Mouse (Mus musculus) kidney, embryonic 15.5 days (tissue): ENCODE results near the gene Zfp523. TPM values are rescaled to one million over a fixed set of nuclear protein-coding genes. Genes with fewer than 3 reads are reported as not detected.

Source experiments
- ATAC-seq: fragments of 200-750 bp; cut with Nextera tagmentation; replicated peaks from 2 replicates; pipeline ENCODE4 v1.8.0; 2017; ENCODE audit warnings: moderate TSS enrichment; ENCODE audit not compliant: low FRiP score
- H3K27ac ChIP-seq: fragments of 300-500 bp; sonication (generic); 2 replicates; pipeline ENCODE4 v1.5.1; 2015; ENCODE audit warnings: mild to moderate bottlenecking, inconsistent platforms
- H3K27me3 ChIP-seq: fragments of 300-500 bp; sonication (generic); 2 replicates; pipeline ENCODE4 v1.6.1; 2015; ENCODE audit warnings: inconsistent platforms
- H3K36me3 ChIP-seq: fragments of 300-500 bp; sonication (generic); 2 replicates; pipeline ENCODE4 v1.6.1; 2015; ENCODE audit warnings: inconsistent platforms
- H3K4me1 ChIP-seq: fragments of 300-500 bp; sonication (generic); 2 replicates; pipeline ENCODE4 v1.6.1; 2015; ENCODE audit warnings: inconsistent platforms
- H3K4me2 ChIP-seq: fragments of 300-500 bp; sonication (generic); 2 replicates; pipeline ENCODE4 v1.6.1; 2015; ENCODE audit warnings: moderate library complexity, mild to moderate bottlenecking, inconsistent platforms
- H3K4me3 ChIP-seq: fragments of 300-500 bp; sonication (generic); replicated peaks from 2 replicates; pipeline ENCODE4 v1.5.1; 2015; ENCODE audit warnings: mild to moderate bottlenecking, inconsistent platforms
- H3K9ac ChIP-seq: fragments of 300-500 bp; sonication (generic); 2 replicates; pipeline ENCODE4 v1.6.1; 2015; ENCODE audit warnings: mild to moderate bottlenecking, inconsistent platforms
- H3K9me3 ChIP-seq: fragments of 300-500 bp; sonication (generic); replicated peaks from 2 replicates; pipeline ENCODE4 v1.6.1; 2016; ENCODE audit warnings: inconsistent platforms
- WGBS: fragments of 180-500 bp; shearing (Covaris S2); methylation state at CpG from one replicate; pipeline ENCODE4 v1.1.7; 2015; ENCODE audit warnings: mixed read lengths; 5-methylcytosine and 5-hydroxymethylcytosine counted together
- polyA plus RNA-seq: library from polyadenylated mRNA; unstranded; fragments of >200 nt; fragmentation: Nextera tagmentation; extraction: Ambion mirVana; gene quantifications from 2 replicates; pipeline ENCODE4 v1.2.1, GENCODE M21; 2015

Zfp523 gene
- polyA plus RNA-seq, 1 experiment from 2014 or later = 40.1 TPM

DNA sequence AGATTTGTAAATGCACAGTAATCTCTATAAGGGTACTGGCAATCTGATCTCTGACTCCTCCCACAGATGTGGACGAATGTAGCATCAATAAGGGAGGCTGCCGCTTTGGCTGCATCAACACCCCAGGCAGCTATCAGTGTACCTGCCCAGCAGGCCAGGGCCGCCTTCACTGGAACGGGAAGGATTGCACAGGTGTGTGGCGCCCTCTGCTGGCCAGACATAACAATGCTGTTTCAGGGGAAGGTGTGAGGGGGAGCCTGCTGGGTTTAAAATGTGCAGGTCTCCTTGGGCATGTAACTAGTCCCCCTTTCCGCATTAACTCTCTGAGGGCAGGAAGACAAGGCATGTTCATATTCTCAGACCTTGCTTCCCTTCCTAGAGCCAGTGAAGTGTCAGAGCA, 13.3 kb upstream of the Zfp523 start:
- 0 out of 2 replicates have a peak, but pooled peaks cover 11% of the 10 kb centered on the region for H3K27me3 ChIP-seq
- H3K9me3 ChIP-seq = no peaks in the 10 kb centered on the region; the same call in 1 of the 2 replicates
- H3K4me3 ChIP-seq = no peak overlapping the region
- H3K4me2 ChIP-seq = no peak overlapping the region
- 9% methylated on average over 6 of the region's 6 CpGs for WGBS
- no peak overlapping the region for H3K9ac ChIP-seq
- H3K36me3 ChIP-seq = peaks cover 68% of the 10 kb centered on the region
- no peak overlapping the region for H3K27ac ChIP-seq
- ATAC-seq = peak; percentile 8; the same call in 1 of the 2 replicates
- H3K4me1 ChIP-seq = peaks cover 19% of the 10 kb centered on the region

DNA sequence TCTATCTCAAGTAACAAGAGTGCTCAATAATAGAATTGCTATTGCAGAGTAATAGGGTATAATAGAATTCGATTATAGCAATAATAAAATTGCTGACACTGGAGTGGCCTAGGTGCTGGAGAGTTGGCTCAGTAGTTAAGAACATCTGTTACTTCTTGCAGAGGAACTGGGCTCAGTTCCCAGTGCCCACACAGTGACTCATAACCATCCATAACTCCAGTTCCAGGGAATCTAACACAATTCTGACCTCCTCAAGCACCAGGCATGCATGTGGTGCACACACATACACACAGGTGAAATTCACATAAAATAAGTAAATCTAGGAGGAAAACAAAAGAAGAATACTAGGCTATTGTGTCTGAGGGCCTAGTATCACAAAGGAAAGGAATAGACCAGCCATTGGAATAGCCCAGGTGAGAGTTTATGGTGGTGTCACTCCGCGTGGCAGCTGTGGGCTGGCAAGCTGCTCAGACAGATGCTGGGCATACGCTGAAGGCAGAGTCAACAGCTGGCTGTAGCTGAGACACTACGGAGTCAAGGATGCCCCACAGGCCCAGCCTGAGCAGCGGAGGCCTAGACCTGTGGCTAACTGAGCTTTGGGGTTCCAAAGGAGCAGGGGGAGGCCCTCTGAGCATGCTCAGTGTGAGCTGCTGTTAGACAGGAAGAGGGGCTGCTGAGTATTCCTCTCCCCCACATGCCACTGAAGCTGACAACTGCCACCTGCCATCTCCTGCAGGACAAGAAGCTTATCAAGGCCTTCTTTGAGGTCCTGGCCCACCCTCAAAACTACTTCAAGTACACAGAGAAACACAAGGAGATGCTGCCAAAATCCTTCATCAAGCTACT, 6.2 kb upstream of the Zfp523 start:
- 74% methylated on average over 6 of the region's 6 CpGs for WGBS
- peaks cover 57% of the 10 kb centered on the region for H3K36me3 ChIP-seq
- H3K4me3 ChIP-seq = no peak overlapping the region
- peaks cover 44% of the 10 kb centered on the region for H3K4me1 ChIP-seq
- H3K4me2 ChIP-seq = no peak overlapping the region
- ATAC-seq = no peak
- peak overlapping the region; percentile 81; the same call in 1 of the 2 replicates for H3K27ac ChIP-seq
- no peaks in the 10 kb centered on the region for H3K27me3 ChIP-seq
- H3K9ac ChIP-seq = no peak overlapping the region
- H3K9me3 ChIP-seq = no peaks in the 10 kb centered on the region; the same call in 1 of the 2 replicates

DNA sequence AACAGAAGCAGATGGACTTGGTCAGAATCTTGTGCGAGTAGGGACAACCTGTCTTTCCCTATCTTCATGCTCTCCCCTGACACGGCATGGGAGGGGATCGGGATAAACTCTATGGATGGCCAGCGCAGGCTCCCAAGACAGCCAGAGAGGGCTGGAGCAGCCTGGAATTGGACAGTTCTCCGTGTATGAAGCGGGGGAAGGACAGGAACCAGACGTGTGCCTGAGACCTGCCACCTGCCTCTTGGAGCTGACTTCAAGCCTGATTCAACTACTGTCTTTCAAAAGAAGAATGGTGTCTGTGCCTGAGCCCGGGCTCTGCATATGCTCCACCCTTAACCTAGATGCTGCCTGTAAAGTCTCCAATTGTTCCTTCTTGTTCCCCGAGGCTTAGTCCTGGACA, 4.2 kb upstream of the Zfp523 start:
- Histone ChIP-seq H3K4me1 (peaks cover 57% of the 10 kb centered on the region), H3K27me3 (no peaks in the 10 kb centered on the region), H3K4me2 (peak overlapping the region; percentile 13; the same call in 1 of the 2 replicates), H3K36me3 (peaks cover 37% of the 10 kb centered on the region), H3K27ac (peak overlapping the region; percentile 81), H3K4me3 (no peak overlapping the region), H3K9ac (no peak overlapping the region), H3K9me3 (no peaks in the 10 kb centered on the region)
- 30% methylated on average over 9 of the region's 9 CpGs for WGBS
- ATAC-seq = no peak

DNA sequence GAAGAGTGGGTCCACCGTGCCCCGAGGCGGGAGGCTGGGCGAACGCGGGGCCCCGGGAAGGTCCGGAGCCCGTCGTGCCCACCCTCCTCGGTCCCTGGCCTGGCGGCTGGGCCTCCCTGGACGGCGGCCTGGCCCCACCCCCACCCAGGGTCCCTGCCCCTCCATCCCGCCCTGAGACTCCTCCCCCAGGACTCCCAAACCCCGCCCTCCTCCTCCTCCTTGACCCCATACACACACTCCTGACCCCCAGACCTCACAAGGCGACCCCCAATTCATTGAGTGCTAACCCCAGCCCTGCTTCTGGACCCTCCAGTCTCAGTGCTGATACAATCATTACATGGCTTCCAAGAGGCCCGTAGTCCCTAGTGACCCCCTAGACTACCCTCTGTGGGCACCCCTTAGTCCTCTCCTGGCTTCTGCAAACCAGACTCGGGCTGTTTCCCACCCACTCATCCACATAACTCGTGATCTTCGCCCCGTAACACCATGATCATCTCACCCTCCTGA, 664 bp downstream of the Zfp523 start:
- H3K9me3 ChIP-seq = no peaks in the 10 kb centered on the region
- ATAC-seq = peak; percentile 79
- H3K4me1 ChIP-seq = peaks cover 73% of the 10 kb centered on the region
- H3K4me2 ChIP-seq = peak overlapping the region; percentile 96
- H3K36me3 ChIP-seq = peaks cover 13% of the 10 kb centered on the region; the same call in 1 of the 2 replicates
- peak overlapping the region; percentile 92 for H3K4me3 ChIP-seq
- no peaks in the 10 kb centered on the region for H3K27me3 ChIP-seq
- 5% methylated on average over 18 of the region's 22 CpGs for WGBS
- peak overlapping the region; percentile 94 for H3K27ac ChIP-seq
- peak overlapping the region; percentile 94 for H3K9ac ChIP-seq

DNA sequence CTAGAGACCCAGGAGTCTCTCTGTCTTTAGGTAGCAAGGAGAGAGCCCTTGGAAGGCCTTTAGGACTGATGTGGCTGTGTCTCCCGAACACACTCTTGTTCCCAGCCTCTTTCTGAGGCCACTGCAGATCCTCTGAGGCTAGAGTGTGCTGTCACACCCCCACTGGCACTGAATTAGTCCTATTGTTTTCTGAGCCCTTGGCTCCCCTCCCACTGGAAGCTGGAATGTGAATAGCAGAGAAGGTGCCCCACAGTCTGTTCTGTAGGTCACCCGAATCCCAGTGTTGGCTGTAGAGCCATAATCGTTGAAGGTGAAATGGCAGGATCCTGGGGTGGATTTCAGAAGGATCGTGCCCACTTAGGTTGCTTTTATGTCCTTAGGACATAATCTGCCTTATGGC, 3.4 kb downstream of the Zfp523 start:
- WGBS = 49% methylated on average over 4 of the region's 4 CpGs
- Histone ChIP-seq H3K4me2 (no peak overlapping the region), H3K36me3 (peaks cover 13% of the 10 kb centered on the region), H3K27me3 (no peaks in the 10 kb centered on the region), H3K4me3 (no peak overlapping the region), H3K9me3 (no peaks in the 10 kb centered on the region), H3K9ac (0 out of 2 replicates have a peak overlapping the region, but pooled peaks have one; percentile 14), H3K4me1 (peaks cover 51% of the 10 kb centered on the region), H3K27ac (no peak overlapping the region)
- no peak for ATAC-seq

DNA sequence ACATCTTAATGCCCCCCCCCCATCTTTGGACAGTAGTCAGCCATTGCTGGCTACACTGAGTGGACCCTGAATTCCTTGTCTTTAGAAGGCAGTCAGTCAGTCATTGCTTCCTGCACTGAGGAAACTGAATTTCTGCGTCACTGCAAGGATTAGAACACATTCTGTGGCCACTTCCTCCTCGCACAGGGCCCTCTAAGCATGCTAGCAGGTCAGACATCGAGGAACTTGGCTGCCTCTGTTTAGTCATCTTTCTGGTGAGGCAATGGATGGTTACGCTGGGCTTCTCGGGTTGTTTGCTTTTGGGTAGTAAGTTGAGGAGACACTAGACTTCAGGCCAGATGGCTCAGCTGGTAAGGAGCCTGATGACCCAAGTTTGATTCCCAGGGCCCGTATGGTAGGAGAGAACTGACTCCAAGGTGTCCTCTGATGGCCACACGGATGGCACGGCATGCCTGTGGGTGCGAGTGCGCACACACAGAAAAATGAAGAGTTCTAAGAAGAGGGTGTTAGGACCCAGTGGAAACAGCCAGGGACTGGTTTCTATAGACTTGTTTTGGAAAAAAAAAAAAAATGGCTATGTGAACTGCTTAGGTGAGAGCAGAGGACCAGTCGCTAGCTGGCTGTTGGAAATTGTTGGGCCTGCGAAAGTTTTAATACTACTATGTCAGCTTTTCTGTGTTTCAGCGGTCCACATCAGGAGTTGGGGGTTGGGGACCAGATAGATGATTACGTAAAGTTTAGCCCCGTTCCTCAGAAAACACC, 4.0 kb downstream of the Zfp523 start:
- Histone ChIP-seq H3K27me3 (no peaks in the 10 kb centered on the region), H3K27ac (no peak overlapping the region), H3K9ac (no peak overlapping the region), H3K4me2 (no peak overlapping the region), H3K9me3 (no peaks in the 10 kb centered on the region), H3K4me3 (no peak overlapping the region), H3K36me3 (peaks cover 19% of the 10 kb centered on the region), H3K4me1 (peaks cover 47% of the 10 kb centered on the region)
- ATAC-seq = no peak
- WGBS = 82% methylated on average over 15 of the region's 15 CpGs

DNA sequence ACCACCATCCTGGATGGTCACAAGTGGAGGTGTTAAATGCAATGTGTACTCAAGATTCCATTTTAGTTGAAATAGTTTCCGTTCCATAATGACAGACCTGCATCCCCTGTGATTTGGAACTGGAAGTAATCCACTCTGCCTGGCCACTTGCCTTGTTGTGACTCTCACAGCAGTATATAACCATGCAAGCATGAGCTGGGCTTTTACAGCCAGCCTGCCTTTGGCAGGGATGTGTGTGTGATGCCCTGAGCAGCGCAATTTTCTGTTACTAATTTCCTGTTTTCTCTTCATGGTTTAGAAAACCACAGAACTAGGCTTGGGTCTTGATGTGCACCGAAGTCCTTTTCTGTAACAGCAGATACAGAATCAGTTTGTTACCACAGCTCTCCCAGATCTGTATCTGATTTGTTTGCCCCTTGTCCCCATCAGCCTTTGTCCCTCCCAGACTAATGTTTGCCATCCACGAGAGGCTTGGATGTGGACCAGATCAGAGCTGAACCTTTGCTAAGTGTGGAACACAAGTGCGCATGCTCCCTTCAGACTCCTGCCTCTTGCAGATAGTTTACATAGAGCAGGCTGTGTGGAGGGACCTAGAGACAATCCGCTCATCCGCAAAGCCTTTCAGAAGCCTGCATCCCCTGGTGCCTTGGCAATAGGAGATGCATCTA, 8.2 kb downstream of the Zfp523 start:
- Histone ChIP-seq H3K27me3 (no peaks in the 10 kb centered on the region), H3K27ac (no peak overlapping the region), H3K9me3 (no peaks in the 10 kb centered on the region), H3K4me1 (peaks cover 14% of the 10 kb centered on the region), H3K4me3 (no peak overlapping the region), H3K9ac (no peak overlapping the region), H3K36me3 (peaks cover 25% of the 10 kb centered on the region), H3K4me2 (no peak overlapping the region)
- 85% methylated on average over 7 of the region's 7 CpGs for WGBS
- no peak for ATAC-seq

DNA sequence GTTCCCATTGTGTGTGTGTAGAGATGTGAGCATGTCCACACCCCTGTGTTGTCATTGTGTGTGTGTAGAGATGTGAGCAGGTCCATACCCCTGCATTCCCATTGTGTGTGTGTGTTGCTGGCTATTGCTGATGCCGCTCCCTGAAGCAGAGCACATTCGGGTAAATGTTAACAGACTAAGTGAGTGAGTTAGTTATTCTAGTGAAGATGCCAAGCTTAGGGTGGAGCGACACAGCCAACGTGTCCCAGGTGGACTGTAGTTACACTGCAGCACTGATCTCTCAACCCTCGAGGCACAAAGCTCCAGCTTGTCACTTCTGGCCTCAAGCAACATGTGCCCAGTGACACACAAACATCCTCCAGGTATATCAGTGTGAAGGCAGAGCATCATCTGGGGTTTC, 11.4 kb downstream of the Zfp523 start:
- H3K36me3 ChIP-seq = peaks cover 48% of the 10 kb centered on the region
- H3K27ac ChIP-seq = no peak overlapping the region
- no peak overlapping the region for H3K9ac ChIP-seq
- H3K4me1 ChIP-seq = no peaks in the 10 kb centered on the region
- no peak overlapping the region for H3K4me3 ChIP-seq
- no peak overlapping the region for H3K4me2 ChIP-seq
- ATAC-seq = no peak
- H3K9me3 ChIP-seq = no peaks in the 10 kb centered on the region
- WGBS = 82% methylated on average over 5 of the region's 5 CpGs
- no peaks in the 10 kb centered on the region for H3K27me3 ChIP-seq

DNA sequence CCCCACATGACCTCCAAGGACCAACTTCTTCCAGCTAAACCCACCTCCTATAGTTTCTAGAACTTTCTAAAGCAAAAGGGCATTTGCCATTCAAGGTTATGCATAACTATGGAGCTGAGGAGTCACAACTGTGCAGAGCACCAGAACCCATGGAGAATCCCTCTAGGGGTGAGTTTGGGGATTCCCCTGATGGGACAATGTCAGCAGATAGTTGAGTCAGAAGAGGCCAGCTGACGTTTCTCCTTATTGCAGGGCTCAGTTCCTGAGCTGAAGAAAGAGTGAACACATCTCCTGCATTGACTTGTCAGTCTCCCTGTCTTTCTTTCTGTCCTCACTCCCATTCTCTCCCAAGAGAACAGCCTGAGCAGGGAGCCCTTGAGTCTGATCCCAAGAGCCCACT, 15.8 kb downstream of the Zfp523 start:
- WGBS = 54% methylated on average over 1 of the region's 1 CpGs
- H3K4me3 ChIP-seq = no peak overlapping the region
- no peak overlapping the region for H3K9ac ChIP-seq
- ATAC-seq = no peak
- H3K4me1 ChIP-seq = peaks cover 6% of the 10 kb centered on the region; the same call in 1 of the 2 replicates
- H3K36me3 ChIP-seq = peaks cover 81% of the 10 kb centered on the region
- H3K9me3 ChIP-seq = no peaks in the 10 kb centered on the region
- no peaks in the 10 kb centered on the region for H3K27me3 ChIP-seq
- H3K27ac ChIP-seq = no peak overlapping the region
- H3K4me2 ChIP-seq = no peak overlapping the region

DNA sequence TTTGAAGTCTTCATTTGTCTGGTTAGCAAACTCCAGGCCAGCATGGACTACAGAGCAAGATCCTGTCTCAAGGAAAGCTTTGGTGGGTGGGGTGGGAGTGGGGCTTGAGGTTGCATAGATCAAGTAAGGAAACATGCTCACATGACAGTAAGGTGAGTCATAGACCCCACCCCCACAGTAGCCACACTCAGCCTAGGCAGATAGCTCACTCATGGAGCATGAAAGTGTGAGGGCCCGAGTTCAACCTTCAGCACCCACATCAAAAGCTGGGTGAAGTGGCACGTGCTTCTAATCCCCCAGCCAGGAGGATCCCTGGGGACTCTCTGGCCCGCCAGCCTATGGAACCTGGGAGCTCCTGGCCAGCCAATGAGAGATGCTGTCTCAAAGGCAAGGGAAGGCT, 16.6 kb downstream of the Zfp523 start:
- Histone ChIP-seq H3K4me2 (no peak overlapping the region), H3K9me3 (no peaks in the 10 kb centered on the region), H3K4me3 (no peak overlapping the region), H3K27ac (no peak overlapping the region), H3K27me3 (no peaks in the 10 kb centered on the region), H3K9ac (no peak overlapping the region), H3K36me3 (peaks cover 85% of the 10 kb centered on the region), H3K4me1 (peaks cover 8% of the 10 kb centered on the region; the same call in 1 of the 2 replicates)
- WGBS = 84% methylated on average over 3 of the region's 3 CpGs
- ATAC-seq = no peak

DNA sequence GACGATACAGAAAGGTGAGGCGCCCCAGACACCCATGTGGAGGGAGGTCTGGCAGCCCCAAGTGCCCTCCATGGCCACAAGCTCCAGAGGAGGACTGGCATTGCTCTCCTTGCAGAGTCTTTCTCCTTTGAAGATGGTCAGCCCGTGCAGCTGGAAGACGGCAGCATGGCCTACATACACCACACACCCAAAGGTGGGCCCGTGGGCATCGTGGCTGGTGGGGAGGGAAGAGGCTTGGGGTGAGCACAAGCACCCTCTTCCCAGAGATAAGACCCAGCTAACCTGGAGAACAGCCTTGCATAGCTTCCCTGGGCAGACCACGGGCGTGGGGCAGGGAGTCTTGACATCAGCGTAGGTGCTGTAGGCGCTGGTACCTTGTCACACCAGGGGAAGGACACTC, 18.1 kb downstream of the Zfp523 start:
- H3K4me3 ChIP-seq = no peak overlapping the region
- H3K27me3 ChIP-seq = no peaks in the 10 kb centered on the region
- no peak for ATAC-seq
- no peak overlapping the region for H3K9ac ChIP-seq
- peaks cover 8% of the 10 kb centered on the region; the same call in 1 of the 2 replicates for H3K4me1 ChIP-seq
- no peak overlapping the region for H3K4me2 ChIP-seq
- peaks cover 92% of the 10 kb centered on the region for H3K36me3 ChIP-seq
- H3K9me3 ChIP-seq = no peaks in the 10 kb centered on the region
- no peak overlapping the region for H3K27ac ChIP-seq
- 96% methylated on average over 10 of the region's 10 CpGs for WGBS
